Mouse (Mus musculus) cerebellum, adult 18-20 months (tissue): ENCODE data around the gene Rnf2.
"Not testable (repeated sequence)": the region's sequence is repeated elsewhere in the genome, so short reads cannot be mapped to it uniquely, and the experiment has no call there.

Experiments used
- DNase-seq, 2 experiments: peaks; one replicate each; pipeline ENCODE4 v3.0.0; 2021

The Rnf2 gene

DNA sequence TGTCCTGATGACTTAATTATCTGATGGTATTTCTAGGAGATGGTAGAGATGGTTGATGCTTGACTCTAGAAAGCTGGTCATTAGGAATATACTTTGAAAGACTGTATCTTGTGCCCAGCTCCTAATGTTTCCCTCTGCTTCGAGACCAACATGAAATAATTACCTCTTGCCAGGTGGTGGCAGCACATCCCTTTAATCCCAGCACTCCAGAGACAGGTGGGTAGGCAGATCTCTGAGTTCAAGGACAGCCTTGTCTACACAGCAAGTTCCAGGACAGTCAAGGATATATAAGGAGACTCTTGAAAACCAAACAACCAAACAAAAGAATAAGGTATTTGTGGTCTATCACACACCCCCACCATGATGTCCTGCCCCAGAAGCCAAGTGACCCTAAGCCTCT is 17.2 kb downstream of the Rnf2 start:
- DNase-seq, result peak; percentile 16 to 22

DNA sequence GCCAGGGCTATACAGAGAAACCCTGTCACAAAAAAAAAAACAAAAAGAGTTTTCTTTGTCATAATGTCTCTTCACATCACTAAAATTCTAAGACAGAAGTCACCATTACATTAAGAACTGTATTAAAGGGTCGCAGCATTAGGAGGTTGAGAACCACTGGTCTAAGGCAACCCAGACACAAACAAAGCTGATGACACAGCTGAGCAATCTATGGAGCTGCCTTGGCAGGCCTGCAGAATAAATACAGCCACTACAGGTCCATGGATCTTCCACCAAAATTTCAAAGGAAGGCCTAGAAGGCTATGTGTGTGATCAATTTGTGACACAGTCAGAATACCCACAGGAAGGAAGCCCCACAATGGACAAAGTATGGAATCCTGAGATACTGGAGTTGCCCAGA is 18.3 kb downstream of the Rnf2 start:
- DNase-seq, result no peak

DNA sequence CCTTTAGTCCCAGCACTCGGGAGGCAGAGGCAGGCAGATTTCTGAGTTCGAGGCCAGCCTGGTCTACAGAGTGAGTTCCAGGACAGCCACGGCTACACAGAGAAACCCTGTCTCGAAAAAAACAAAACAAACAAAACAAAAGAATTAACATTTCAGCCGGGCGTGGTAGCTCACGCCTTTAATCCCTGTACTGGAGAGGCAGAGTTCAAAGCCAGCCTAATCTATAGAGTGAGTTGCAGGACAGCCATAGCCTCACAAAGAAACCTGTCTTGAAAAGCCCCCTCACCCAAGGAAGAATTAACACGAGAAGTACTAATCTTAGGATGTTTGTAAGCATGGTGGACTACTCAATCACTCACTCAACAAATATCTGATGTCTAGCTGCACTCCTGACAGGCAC is 28.4 kb downstream of the Rnf2 start:
- DNase-seq, result not testable (repeated sequence)

DNA sequence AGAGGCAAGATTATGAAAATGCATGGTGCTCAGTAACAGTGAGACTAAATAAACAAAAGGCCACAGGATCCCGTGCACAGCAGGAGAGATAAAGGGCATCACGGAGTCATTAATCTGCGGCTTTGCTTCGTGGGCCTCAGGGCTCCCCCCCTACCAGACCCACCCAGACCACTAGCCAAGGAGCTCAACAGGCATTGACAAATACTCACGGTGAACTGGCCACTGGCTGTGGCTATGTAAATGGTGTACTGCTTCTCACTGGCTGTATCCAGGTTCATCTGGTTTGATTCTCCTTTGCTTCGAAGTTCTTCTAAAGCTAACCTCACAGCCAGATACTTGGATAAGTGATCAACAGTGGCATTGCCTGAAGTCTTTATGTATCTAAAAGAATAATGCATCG is 29.3 kb downstream of the Rnf2 start:
- no peak for DNase-seq

DNA sequence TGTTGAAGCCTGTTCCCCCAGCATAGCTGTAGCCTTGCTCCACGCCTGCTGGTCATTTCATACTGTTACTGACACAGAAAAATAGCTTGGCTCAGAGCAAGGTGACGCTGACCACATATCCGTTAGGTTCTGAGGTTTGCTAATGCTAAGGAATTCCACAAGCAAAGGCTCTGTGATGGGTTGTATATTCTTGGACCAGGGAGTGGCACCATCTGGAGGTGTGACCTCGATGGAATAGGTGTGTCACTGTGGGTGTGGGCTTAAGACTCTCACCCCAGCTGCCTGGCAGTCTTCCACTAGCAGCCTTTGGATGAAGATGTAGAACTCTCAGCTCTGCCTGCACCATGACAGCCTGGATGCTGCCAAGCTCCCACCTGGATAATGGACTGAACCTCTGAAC is 34.2 kb downstream of the Rnf2 start:
- no peak for DNase-seq

DNA sequence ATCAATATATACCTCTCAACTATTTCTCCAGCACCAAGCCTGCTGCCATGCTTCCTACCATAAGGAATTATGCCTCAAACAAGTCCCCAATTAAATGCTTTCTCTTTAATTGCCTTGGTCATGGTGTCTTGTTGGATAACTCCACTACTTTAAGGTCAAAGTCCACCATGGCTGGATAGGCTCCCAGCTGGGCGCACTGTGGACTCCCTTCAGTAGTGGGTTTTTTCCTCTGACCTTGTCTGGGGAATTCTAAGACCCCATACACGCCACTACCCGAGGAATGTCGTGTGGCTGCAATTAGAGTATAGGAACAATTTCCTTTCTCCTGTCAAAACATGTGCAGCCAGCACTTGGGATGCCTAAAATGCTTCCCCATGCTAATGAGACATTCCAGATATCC is 35.8 kb downstream of the Rnf2 start:
- DNase-seq, result no peak

DNA sequence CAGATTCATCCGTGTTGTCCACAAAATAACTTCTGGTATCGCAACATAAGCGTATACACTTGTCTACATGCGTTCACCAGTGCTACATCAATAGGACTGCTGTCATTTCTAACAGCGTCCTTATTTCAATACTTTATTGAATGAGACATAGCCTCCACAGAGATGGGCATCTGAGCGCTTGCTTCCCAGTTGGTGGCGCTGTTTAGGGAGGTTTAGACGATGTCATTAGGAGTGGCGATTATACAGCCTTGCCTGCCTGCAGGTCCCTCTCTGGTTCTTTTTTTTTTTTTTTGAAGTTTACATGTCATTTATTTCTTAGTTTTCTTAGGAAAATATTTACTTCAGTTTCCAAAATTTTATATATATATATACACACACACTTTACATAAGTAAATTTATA is 39.5 kb downstream of the Rnf2 start:
- DNase-seq, result peak in 1 of 2 experiments; percentile 6

DNA sequence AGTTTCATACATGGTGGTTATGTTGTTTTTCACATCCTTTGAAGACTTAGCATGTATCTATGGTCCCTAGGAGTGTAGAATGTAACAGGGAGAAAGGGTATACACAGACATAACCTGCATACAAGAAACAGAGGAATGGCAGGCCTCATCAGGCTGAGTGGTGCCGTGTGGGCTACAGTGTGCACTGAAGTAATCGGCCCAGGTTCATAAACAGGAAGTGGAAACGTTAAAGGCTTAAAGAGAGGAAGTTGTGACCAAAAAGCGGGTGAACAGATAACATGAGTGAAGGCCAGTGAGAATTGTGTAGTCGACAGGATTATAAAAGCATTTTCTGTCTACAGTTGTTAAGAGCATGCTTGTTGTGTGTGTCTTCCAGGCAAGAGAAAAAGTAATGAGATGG is 43.7 kb downstream of the Rnf2 start:
- no peak for DNase-seq

DNA sequence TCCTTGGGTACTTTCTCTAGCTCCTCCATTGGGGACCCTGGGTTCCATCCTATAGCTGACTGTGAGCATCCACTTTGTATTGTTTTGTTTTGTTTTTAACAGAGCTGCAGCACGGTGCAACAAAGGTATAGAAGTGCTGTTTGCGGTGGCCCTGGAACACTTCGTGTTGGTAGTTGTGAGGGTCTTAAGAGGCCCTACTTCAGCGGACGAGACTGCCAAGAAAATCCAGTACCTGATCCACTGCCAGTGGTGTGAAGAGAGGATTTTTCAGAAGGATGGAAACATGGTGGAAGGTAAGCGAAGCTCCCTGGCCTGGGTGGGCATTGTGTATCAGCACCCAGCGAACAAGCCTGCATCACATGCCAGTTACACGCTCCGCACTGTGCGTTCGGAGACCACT is 48.8 kb downstream of the Rnf2 start:
- no peak for DNase-seq

DNA sequence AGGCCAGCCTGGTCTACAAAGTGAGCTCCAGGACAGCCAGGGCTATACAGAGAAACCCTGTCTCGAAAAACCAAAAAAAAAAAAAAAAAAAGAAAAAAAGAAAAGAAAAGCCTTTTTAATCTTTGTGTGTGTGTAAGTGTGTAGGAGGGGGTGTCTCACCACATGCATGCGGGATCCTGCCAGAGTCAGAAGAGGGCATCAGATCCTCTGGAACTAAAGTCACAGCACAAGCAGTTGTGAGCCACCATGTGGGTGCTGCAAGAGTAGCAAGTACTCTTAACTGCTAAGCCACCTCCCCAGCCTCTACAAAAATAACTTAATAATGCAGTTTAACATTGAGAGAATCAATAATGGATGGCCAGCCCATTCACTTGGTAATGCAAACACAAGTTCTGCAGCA is 49.9 kb downstream of the Rnf2 start:
- no peak for DNase-seq

DNA sequence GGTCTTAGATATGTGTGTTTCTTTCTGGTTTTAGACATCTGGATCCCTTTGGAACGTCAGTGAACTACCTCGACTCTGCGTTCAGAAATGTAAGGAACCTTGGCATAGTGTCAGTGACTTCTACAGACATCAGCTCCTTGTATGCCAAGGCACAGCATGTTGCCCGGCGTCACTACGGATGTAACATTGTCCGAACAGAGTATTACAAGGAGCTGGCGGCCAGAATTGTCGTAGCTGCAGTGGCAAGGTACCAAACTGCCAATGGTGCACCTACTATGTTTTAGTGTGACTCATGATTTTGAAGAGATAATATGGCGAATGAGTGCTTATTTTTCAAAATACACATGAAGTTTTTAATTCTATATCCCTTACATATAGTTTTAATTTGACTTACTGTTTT is 50.9 kb downstream of the Rnf2 start:
- peak; percentile 17 to 22 for DNase-seq

DNA sequence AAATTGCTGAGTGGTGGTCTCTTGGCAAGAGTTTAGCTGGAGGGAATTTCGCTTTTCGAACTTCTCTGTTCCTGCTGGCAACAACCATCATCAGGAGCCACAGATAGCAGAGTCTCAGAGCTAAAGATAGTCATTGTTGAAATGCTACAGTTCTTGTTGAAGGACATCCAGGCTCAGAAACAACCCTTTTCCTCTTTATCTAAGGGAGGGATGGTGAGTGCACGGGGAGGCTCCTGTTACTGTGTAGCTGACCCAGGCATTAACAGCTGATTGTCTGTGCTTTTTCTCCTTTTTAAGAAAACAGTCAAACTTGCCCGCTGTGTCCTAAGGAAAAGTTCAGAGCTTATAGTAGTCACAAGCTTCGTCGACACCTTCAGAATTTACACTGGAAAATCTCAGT is 65.3 kb downstream of the Rnf2 start:
- no peak for DNase-seq

DNA sequence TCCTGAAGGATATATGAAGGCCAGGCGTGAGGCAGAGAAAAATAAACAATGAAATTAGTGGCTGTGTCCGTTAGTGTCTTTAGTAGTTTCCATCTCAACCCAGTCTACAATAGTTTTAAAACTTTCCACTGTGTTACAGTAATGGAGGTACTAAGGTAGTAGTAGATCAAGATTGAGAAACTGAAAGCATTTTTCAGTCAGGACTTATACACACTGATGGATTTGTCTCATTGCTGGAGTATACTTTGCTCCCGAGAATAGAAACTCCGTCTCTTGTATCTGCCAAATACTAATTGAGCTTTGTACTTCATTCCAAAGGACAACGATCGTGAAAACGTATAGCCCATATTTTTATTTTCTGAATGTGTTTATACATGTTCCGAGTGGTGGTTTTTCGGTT is 71.4 kb downstream of the Rnf2 start:
- DNase-seq, result no peak

DNA sequence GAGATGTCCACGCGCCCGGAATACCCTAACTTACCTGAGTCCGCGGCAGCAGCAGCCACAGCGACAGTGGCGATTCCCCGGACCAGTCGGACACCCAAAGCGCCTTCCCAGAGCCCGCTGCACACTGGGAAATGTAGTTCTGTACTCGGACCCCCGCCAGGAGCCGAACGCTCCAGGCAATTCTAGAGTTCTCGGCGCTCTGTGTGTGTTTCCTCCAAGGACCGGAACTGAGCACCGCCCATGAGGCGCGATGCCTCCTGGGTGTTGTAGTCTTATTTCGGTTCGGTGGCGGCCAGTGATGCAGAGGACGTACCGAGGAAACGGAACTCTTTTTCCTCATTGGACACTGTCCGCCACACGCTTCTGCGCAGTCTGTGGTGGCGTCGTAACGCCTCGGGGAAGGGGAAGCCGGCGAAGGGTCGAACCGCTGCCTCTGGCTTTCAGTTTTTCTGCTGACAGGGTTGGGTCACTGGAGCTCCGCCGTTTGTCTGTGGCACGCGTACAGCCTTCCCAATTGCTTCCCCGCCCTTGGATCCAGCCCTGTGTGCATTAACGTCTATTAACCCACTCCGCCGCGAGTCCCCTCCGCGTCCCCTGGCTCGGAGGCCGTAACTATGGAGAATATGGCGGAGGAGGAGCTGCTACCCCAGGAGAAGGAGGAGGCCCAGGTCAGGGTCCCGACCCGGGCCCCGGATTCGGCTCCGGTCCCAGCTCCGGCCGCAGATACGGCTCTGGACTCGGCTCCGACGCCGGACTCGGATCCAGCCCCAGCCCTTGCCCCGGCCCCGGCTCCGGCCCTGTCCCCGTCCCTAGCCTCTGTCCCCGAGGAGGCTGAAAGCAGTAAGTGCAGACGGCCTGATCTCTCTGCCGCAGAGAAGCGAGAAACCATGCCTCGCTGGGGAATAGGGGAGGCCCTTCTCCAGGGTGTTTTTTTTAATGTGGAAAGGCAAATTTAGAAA is 72.2 kb downstream of the Rnf2 start, which contains the start of the genes Swt1 and Trmt1l:
TSS of gene Swt1 (minus strand) at position 193 of the 959 bp plus-strand sequence.
TSS of gene Trmt1l (plus strand) at position 280 of the 959 bp plus-strand sequence.
- DNase-seq, result peak; percentile 99

DNA sequence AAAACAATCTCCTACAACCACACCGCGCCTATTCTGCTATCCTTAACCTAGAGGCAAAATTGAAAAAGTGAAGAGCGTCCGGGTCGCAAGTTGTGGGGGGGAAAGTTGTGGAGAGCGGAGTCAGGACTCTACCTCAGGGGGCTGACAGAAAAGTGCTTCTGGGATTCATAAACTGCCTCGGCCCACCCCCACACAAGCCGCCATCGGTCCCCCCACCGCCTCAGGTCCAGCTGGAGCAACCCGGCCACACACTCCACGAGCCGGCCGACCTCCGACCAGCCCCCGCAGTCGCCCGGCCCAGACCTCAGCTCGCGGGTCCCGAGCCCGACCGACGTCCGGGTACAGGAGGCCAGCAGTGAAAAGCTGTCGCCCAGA is 72.9 kb downstream of the Rnf2 start:
- no peak for DNase-seq

DNA sequence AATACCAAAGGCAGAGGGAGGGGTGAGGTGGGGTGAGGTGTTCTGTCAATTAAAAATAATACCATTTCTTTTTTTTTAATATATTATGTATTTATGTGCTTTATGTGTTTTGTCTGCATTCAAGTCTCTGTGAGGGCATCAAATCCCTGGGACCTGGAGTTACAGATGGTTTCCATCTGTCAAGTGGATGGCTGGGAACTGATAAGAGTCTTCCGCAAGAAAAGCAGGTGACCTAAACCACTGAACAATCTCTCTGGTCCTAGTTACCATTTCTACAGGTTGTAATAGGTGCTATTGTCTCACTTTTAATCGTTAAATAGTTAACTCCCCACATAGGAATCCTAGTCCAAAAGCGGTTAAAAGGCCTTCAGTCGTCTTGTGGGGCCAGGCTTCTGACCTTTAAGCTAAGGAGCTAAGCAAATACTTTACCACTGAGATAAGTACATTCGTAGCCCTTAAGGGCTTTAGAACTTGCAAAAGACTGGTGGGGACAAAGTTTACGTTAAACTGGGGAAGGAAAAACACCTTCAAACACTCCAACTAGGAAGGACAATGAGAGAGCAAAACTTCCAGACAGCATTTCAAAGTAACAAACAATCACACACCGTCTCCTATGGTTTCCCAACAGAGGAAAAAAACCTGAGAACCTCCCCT is 73.7 kb downstream of the Rnf2 start:
- DNase-seq, result no peak

DNA sequence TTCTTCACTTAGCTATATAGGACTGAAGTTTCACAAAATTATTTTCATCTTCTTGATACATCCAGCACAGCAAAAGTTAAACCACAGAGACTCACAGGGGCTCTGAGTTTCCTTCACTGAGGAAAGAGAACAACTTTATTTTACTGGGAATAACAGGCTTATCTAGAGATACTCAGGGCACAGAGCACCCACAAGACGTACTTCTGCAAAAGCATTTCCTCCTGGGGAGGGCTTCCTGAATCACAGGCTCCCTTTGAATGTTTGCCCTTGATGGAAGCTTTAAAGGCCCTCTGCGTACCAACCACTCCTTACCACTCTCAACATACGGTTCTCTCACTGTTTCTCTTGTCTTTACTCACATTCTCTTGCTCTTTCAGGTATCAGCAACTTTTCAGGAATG is 78.6 kb downstream of the Rnf2 start:
- no peak for DNase-seq

DNA sequence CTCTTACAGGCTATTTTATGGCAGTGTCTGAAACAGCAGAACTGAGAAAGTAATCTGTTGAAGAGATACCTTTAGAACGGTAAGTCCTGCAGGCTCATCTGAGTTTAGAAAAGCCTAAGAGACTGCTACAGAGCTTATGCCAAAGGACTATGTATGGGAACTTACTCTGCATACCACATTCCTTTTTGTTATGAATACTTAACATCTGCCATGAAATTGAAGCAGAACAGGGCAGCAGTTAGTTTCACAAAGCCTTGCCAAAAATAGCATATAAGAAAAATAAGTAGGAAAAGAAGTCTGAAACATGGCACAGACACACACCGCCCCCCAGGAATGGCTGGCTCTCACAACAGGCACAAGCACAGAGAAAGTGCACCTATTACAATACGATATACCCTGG is 90.9 kb downstream of the Rnf2 start:
- no peak for DNase-seq
